Comparison of ENCODE assay signal across 26 mouse cellular contexts in genomic region chr10:127736266-127736665, GRCm38 (mm10). TPM values are rescaled to one million over a fixed set of nuclear protein-coding genes. Genes with fewer than 3 reads are reported as not detected.
DNase-seq lines count a peak whose midpoint lies in the region; ATAC-seq and TF ChIP-seq lines count a peak whose summit lies in the region.
"Had no signal": no experiment of that assay in that cellular context is flagged by ENCODE, and none has a peak within 500 bp of the region (broad histone marks: within the 10 kb centered on the region; RNA-seq: fewer than 3 reads in every experiment).

No protein-coding gene starts in this region.

- no peak for DNase-seq in liver
- peak; percentile 38 to 55 for DNase-seq in B cell, adult 2 months
- DNase-seq in induced T-regulatory cell, adult 2 months (ENCODE audit: low read depth), result peak; percentile 36
- peak; percentile 15 for DNase-seq in naive thymus-derived CD4-positive, alpha-beta T cell, adult 2 months (ENCODE audit: low read depth)
- no peak for DNase-seq in embryonic facial prominence, embryonic 10.5 days (ENCODE audit: low spot score)
- no peak for DNase-seq in right cerebral cortex, adult 2 months (ENCODE audit: low spot score in 2 of 2)
- no peak for DNase-seq in hindbrain, postnatal 0 days (ENCODE audit: low spot score)
- DNase-seq: adrenal gland, postnatal 25 days; cerebellum, adult 9-10 months; gastrocnemius, postnatal 36 days; heart, postnatal 4 days; kidney, postnatal 14 days; lung, postnatal 10 days; right cerebral cortex, postnatal 25 days; thymus, postnatal 14 days had no signal

- H3K27me3 ChIP-seq in liver, embryonic 12.5 days (replicated peaks), result no peaks in the 10 kb centered on the region
- H3K27me3 ChIP-seq in embryonic facial prominence, embryonic 10.5 days (replicated peaks; ENCODE audit: low read depth, poor library complexity, severe bottlenecking), result peaks cover 3% of the 10 kb centered on the region; the same call in 1 of the 2 replicates
- H3K27me3 ChIP-seq in hindbrain, postnatal 0 days (ENCODE audit: insufficient read depth, low read length), result no peaks in the 10 kb centered on the region
- H3K27me3 ChIP-seq: hindbrain, embryonic 15.5 days had no signal

- H3K4me1 ChIP-seq in liver, embryonic 12.5 days, result peaks cover 93% of the 10 kb centered on the region
- H3K4me1 ChIP-seq in embryonic facial prominence, embryonic 10.5 days, result peaks cover 24% of the 10 kb centered on the region
- H3K4me1 ChIP-seq in hindbrain, postnatal 0 days (ENCODE audit: insufficient read depth, low read length), result 0 out of 2 replicates have a peak, but pooled peaks cover 6% of the 10 kb centered on the region

- H3K4me2 ChIP-seq in liver, embryonic 12.5 days, result no peak overlapping the region
- H3K4me2 ChIP-seq in hindbrain, postnatal 0 days (ENCODE audit: low read depth, low read length), result no peak overlapping the region
- H3K4me2 ChIP-seq: embryonic facial prominence, embryonic 15.5 days; hindbrain, embryonic 15.5 days; midbrain, embryonic 11.5 days had no signal

- peaks cover 2% of the 10 kb centered on the region for H3K36me3 ChIP-seq in liver, embryonic 12.5 days
- peaks cover 4% of the 10 kb centered on the region for H3K36me3 ChIP-seq in embryonic facial prominence, embryonic 10.5 days (replicated peaks)
- H3K36me3 ChIP-seq in hindbrain, postnatal 0 days (ENCODE audit: insufficient read depth, low read length), result no peaks in the 10 kb centered on the region

- no peak for TF ChIP-seq CTCF in hindbrain, postnatal 0 days (IDR thresholded peaks at IDR 0.05; ENCODE audit: low read depth)

- H3K9ac ChIP-seq in liver, embryonic 12.5 days, result no peak overlapping the region
- no peak overlapping the region for H3K9ac ChIP-seq in hindbrain, postnatal 0 days (replicated peaks; ENCODE audit: low read length)
- H3K9ac ChIP-seq: embryonic facial prominence, embryonic 15.5 days; hindbrain, embryonic 15.5 days had no signal

- peak overlapping the region; percentile 23 for H3K27ac ChIP-seq in liver, embryonic 12.5 days
- H3K27ac ChIP-seq in embryonic facial prominence, embryonic 10.5 days (replicated peaks), result no peak overlapping the region
- H3K27ac ChIP-seq in hindbrain, postnatal 0 days, result no peak overlapping the region
- H3K27ac ChIP-seq: embryonic facial prominence, embryonic 15.5 days; hindbrain, embryonic 15.5 days; layer of hippocampus, adult 2 months; limb, embryonic 10.5 days had no signal

- H3K4me3 ChIP-seq in liver, embryonic 12.5 days, result no peak overlapping the region
- H3K4me3 ChIP-seq in embryonic facial prominence, embryonic 10.5 days, result no peak overlapping the region
- H3K4me3 ChIP-seq in hindbrain, postnatal 0 days (ENCODE audit: low read length), result no peak overlapping the region
- H3K4me3 ChIP-seq: embryonic facial prominence, embryonic 15.5 days; hindbrain, embryonic 15.5 days; layer of hippocampus, adult 2 months; limb, embryonic 10.5 days had no signal

- WGBS in liver, embryonic 12.5 days (ENCODE audit: insufficient replicate concordance), result 54% methylated on average over 2 of the region's 2 CpGs
- 81% methylated on average over 2 of the region's 2 CpGs for WGBS in embryonic facial prominence, embryonic 10.5 days
- 79% methylated on average over 2 of the region's 2 CpGs for WGBS in hindbrain, postnatal 0 days

- H3K9me3 ChIP-seq in liver, embryonic 12.5 days (replicated peaks), result no peaks in the 10 kb centered on the region
- H3K9me3 ChIP-seq in embryonic facial prominence, embryonic 10.5 days, result no peaks in the 10 kb centered on the region
- no peaks in the 10 kb centered on the region for H3K9me3 ChIP-seq in hindbrain, postnatal 0 days (ENCODE audit: low read length)
- H3K9me3 ChIP-seq: embryonic facial prominence, embryonic 15.5 days; hindbrain, embryonic 15.5 days; limb, embryonic 10.5 days had no signal

- no peak for ATAC-seq in liver, embryonic 12.5 days
- no peak for ATAC-seq in hindbrain, postnatal 0 days
- ATAC-seq: CD4-positive, CD25-positive, alpha-beta regulatory T cell, adult 4 months; forebrain, embryonic 16.5 days; intestine, postnatal 0 days had no signal

RNA-seq across cellular contexts. Expression of gene Zbtb39, which starts 3.1 kb away (rescaled TPM):
- polyA plus RNA-seq in liver, embryonic 12.5 days (2016; fragmentation: Nextera tagmentation; extraction: Ambion mirVana), result 1.3 and 1.4 TPM in 2 replicates
- 5.3 and 5.4 TPM in 2 replicates for polyA plus RNA-seq in embryonic facial prominence, embryonic 10.5 days (2016; fragmentation: Nextera tagmentation; extraction: Ambion mirVana)
- 9.9 and 11.5 TPM in 2 replicates for total RNA-seq in hindbrain, postnatal 0 days (2014; rRNA removed)
- 2.4 and 2.5 TPM in 2 replicates for polyA plus RNA-seq in hindbrain, postnatal 0 days (2015; fragmentation: Nextera tagmentation; extraction: Ambion mirVana)

RNA-seq across cellular contexts. Expression of gene Tac2, which starts 12.0 kb away (rescaled TPM):
- 8.6 and 14.1 TPM in 2 replicates for polyA plus RNA-seq in liver, embryonic 12.5 days (2016; fragmentation: Nextera tagmentation; extraction: Ambion mirVana)
- polyA plus RNA-seq in embryonic facial prominence, embryonic 10.5 days (2016; fragmentation: Nextera tagmentation; extraction: Ambion mirVana), result 1.5 and 2.0 TPM in 2 replicates
- 2.3 and 5.4 TPM in 2 replicates for total RNA-seq in hindbrain, postnatal 0 days (2014; rRNA removed)
- polyA plus RNA-seq in hindbrain, postnatal 0 days (2015; fragmentation: Nextera tagmentation; extraction: Ambion mirVana), result 5.6 and 6.7 TPM in 2 replicates
- total RNA-seq: adrenal gland, postnatal 25 days; gastrocnemius, postnatal 36 days; heart, postnatal 4 days had no signal
- polyA plus RNA-seq: CD4-positive, CD25-positive, alpha-beta regulatory T cell, adult 4 months; intestine, postnatal 0 days; midbrain, embryonic 11.5 days had no signal

RNA-seq across cellular contexts. Expression of gene Gpr182, which starts 15.3 kb away (rescaled TPM):
- 10.3 and 11.2 TPM in 2 replicates for polyA plus RNA-seq in liver, embryonic 12.5 days (2016; fragmentation: Nextera tagmentation; extraction: Ambion mirVana)
- 0.46 and 0.53 TPM in 2 replicates for polyA plus RNA-seq in embryonic facial prominence, embryonic 10.5 days (2016; fragmentation: Nextera tagmentation; extraction: Ambion mirVana)
- total RNA-seq in hindbrain, postnatal 0 days (2014; rRNA removed), result 1.9 and 2.9 TPM in 2 replicates
- polyA plus RNA-seq in hindbrain, postnatal 0 days (2015; fragmentation: Nextera tagmentation; extraction: Ambion mirVana), result 2.3 TPM in 2 replicates

RNA-seq across cellular contexts. Expression of gene Rdh1, which starts 23.3 kb away (rescaled TPM):
- polyA plus RNA-seq in liver, embryonic 12.5 days (2016; fragmentation: Nextera tagmentation; extraction: Ambion mirVana), result 0.22 and 0.30 TPM in 2 replicates
- 0.07 and 0.08 TPM in 2 replicates for polyA plus RNA-seq in embryonic facial prominence, embryonic 10.5 days (2016; fragmentation: Nextera tagmentation; extraction: Ambion mirVana)
- 0.14 TPM in 1 of 2 replicates, not detected in the other for total RNA-seq in hindbrain, postnatal 0 days (2014; rRNA removed)
- not detected in 2 replicates for polyA plus RNA-seq in hindbrain, postnatal 0 days (2015; fragmentation: Nextera tagmentation; extraction: Ambion mirVana)
- polyA plus RNA-seq: forebrain, embryonic 16.5 days; heart, embryonic 16.5 days; limb, embryonic 10.5 days; midbrain, embryonic 11.5 days; neural tube, embryonic 11.5 days had no signal

RNA-seq across cellular contexts. Expression of gene Rdh16f1, which starts 23.3 kb away (rescaled TPM):
- 0.11 and 0.18 TPM in 2 replicates for polyA plus RNA-seq in liver, embryonic 12.5 days (2016; fragmentation: Nextera tagmentation; extraction: Ambion mirVana)
- polyA plus RNA-seq in embryonic facial prominence, embryonic 10.5 days (2016; fragmentation: Nextera tagmentation; extraction: Ambion mirVana), result 0.15 and 0.17 TPM in 2 replicates
- total RNA-seq in hindbrain, postnatal 0 days (2014; rRNA removed), result not detected in 2 replicates
- 0.50 and 0.54 TPM in 2 replicates for polyA plus RNA-seq in hindbrain, postnatal 0 days (2015; fragmentation: Nextera tagmentation; extraction: Ambion mirVana)
- total RNA-seq: gastrocnemius, postnatal 36 days had no signal
- polyA plus RNA-seq: forebrain, embryonic 16.5 days; heart, embryonic 16.5 days; hindbrain, embryonic 15.5 days; limb, embryonic 10.5 days; midbrain, embryonic 11.5 days had no signal

Comparison
In these comparisons a context has a peak if more than half of its experiments do, and no peak if none do; other contexts are left out.
1. DNase-seq: peak in B cell, adult 2 months (2 of 2), induced T-regulatory cell, adult 2 months (single experiment) and naive thymus-derived CD4-positive, alpha-beta T cell, adult 2 months (single experiment); none in liver (single experiment), embryonic facial prominence, embryonic 10.5 days (single experiment), right cerebral cortex, adult 2 months (0 of 2) and hindbrain, postnatal 0 days (single experiment).